Mouse (Mus musculus) erythroblast, embryonic 14.5 days (primary cell): ENCODE results near the gene Pnmal1.

ENCODE experiments used
- GATA1 ChIP-seq: IDR thresholded peaks from 2 replicates; pipeline ENCODE4 v1.6.1; 2012; ENCODE audit warnings: low read length, inconsistent platforms, mixed read lengths
- TAL1 ChIP-seq: IDR thresholded peaks from 3 replicates; pipeline ENCODE4 v1.6.1; 2012; ENCODE audit warnings: low read length, inconsistent platforms, mixed read lengths

DNA sequence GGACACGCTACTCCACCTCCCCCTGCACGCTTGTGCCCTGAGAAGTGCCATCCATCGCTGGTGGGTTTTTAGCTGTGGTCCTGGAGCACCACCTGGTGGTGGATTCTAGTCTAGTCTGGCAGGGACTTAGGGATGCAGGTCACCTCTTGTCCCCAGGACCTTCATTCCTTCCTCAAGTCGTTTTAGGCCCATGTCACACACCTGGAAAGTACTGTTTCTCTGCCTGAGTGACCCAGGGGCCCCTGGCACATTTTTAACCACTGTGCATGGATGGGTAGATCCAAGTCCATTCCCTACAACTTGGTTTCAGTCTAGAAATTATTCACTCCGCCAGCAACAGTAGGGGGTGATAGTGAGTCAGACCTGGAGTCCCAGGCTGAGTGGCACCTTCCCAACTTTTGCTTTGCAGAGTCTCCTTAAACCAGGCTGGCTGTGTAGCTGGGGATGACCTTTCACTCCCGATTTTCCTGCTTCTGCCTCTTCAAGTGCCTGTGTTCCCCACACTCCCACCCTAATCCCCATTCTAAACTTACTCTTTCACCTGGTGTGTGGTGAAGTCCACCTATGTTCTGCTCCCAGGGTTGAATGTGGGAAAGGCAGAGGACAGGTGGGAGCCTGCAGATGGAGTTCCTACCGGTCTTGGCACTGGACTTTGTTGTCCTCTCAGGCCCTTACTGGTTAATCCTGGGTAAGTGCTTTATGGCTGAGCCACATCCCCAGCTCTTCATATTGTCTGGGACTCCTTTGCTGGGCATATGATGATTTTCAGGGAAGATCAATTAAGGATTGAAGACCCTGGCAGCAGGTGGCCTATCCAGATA, 43.1 kb downstream of the Pnmal1 start:
- TF ChIP-seq TAL1 = no peak
- no peak for TF ChIP-seq GATA1
